26 mouse cellular contexts compared by ENCODE assay signal in the genomic region with DNA sequence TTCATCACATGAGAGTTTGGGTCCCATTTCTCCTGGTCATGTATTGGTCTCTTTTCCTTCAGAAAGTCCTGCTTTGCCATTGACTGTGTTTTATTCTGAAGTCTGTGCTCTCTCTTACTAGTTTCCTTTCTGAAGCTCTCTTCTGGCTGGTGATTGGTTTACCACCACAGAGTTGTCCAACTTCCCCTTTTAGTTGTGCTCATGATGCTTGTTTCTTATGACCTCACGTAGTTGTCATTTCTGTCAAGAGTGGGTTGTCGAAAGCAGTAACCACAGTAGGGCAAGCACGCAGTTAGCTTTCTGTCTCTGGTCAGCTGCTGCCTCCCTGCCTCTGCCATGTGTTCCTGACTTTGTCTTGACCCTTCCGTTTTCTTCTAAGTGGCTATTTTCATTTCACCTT.
DNase-seq lines count a peak whose midpoint lies in the region; ATAC-seq and TF ChIP-seq lines count a peak whose summit lies in the region.
"Had no signal": no experiment of that assay in that cellular context is flagged by ENCODE, and none has a peak within 500 bp of the region (broad histone marks: within the 10 kb centered on the region; RNA-seq: fewer than 3 reads in every experiment).

No protein-coding gene starts in this region.

- intact Hi-C loops in heart, postnatal 14 days (cut with DNase I), result no loop called here
- intact Hi-C loops in gastrocnemius, postnatal 36 days (cut with DNase I), result no loop called here
- intact Hi-C loops in heart, postnatal 10 days (cut with DNase I), result no loop called here

- whole genome bisulfite sequencing in lung, adult 2 months, result 80% methylated on average over 4 of the region's 4 CpGs

- TF ChIP-seq CTCF in lung, adult 2 months (IDR thresholded peaks at IDR 0.05; ENCODE audit: insufficient read depth, low read length), result no peak

- peak; percentile 89 to 99 for ATAC-seq in hematopoietic stem cell, adult 5-6 weeks (replicated peaks in 1 of 2; ENCODE audit: insufficient read depth in 1 of 2, low FRiP score in 2 of 2, low TSS enrichment in 1 of 2, low read depth in 1 of 2, poor library complexity in 2 of 2, severe bottlenecking in 2 of 2)
- ATAC-seq: CD4-positive, CD25-positive, alpha-beta regulatory T cell, adult 4 months; forebrain, embryonic 14.5 days; forebrain, postnatal 0 days; intestine, embryonic 15.5 days; Patski had no signal

- DNase-seq in heart, adult 11 months, result peak; percentile 17
- no peak for DNase-seq in heart, postnatal 14 days
- peak; percentile 9 for DNase-seq in c-Kit-positive CD71-negative TER-119-negative erythroid progenitor cells, embryonic 14.5 days (ENCODE audit: low read depth)
- no peak for DNase-seq in lung, adult 2 months
- DNase-seq in gastrocnemius, postnatal 36 days, result no peak
- DNase-seq in heart, postnatal 10 days, result no peak
- no peak for DNase-seq in T-cell, adult 2 months (ENCODE audit: low spot score)
- DNase-seq: adrenal gland, adult 2 months; adrenal gland, postnatal 25 days; cerebellum, adult 18-20 months; cerebellum, adult 9-10 months; cerebellum, postnatal 14 days; forebrain, postnatal 0 days; gastrocnemius, adult 2 months; gastrocnemius, postnatal 14 days; heart, postnatal 4 days; kidney, adult 11 months had no signal

- no peaks in the 10 kb centered on the region for H3K4me1 ChIP-seq in lung, adult 2 months (ENCODE audit: control insufficient read depth, insufficient read depth, low read length)
- H3K4me1 ChIP-seq: embryonic facial prominence, embryonic 12.5 days; embryonic facial prominence, embryonic 15.5 days; hindbrain, embryonic 12.5 days; hindbrain, embryonic 15.5 days; intestine, embryonic 15.5 days had no signal

- H3K4me3 ChIP-seq in lung, adult 2 months (replicated peaks; ENCODE audit: extremely low read depth, low read depth, low read length), result no peak overlapping the region
- H3K4me3 ChIP-seq: embryonic facial prominence, embryonic 12.5 days; embryonic facial prominence, embryonic 15.5 days; gastrocnemius, adult 2 months; hindbrain, embryonic 12.5 days; hindbrain, embryonic 15.5 days; intestine, embryonic 15.5 days had no signal

- no peak for TF ChIP-seq POLR2A in lung, adult 2 months (IDR thresholded peaks at IDR 0.05; ENCODE audit: borderline replicate concordance, extremely low read depth, low read depth, low read length)

Comparison
In these comparisons a context has a peak if more than half of its experiments do, and no peak if none do; other contexts are left out.
1. DNase-seq: peak in heart, adult 11 months (single experiment) and c-Kit-positive CD71-negative TER-119-negative erythroid progenitor cells, embryonic 14.5 days (single experiment); none in heart, postnatal 14 days (0 of 2), lung, adult 2 months (single experiment), gastrocnemius, postnatal 36 days (0 of 2), heart, postnatal 10 days (0 of 2) and T-cell, adult 2 months (single experiment).